Comparison of ENCODE assay signal across 7 mouse cellular contexts in genomic region chr2:155512479-155512878, GRCm38 (mm10). TPM values are rescaled to one million over a fixed set of nuclear protein-coding genes. Genes with fewer than 3 reads are reported as not detected.
DNase-seq lines count a peak whose midpoint lies in the region; ATAC-seq and TF ChIP-seq lines count a peak whose summit lies in the region.

No protein-coding gene starts in this region.

- H3K4me3 ChIP-seq in embryonic facial prominence, embryonic 10.5 days = no peak overlapping the region
- H3K4me3 ChIP-seq in hindbrain, postnatal 0 days (ENCODE audit: low read length) = no peak overlapping the region
- no peak overlapping the region for H3K4me3 ChIP-seq in spleen, adult 2 months (ENCODE audit: extremely low read depth, insufficient read depth, insufficient read length)

- no peak overlapping the region for H3K9ac ChIP-seq in hindbrain, postnatal 0 days (replicated peaks; ENCODE audit: low read length)

- no peak overlapping the region for H3K27ac ChIP-seq in embryonic facial prominence, embryonic 10.5 days (replicated peaks)
- H3K27ac ChIP-seq in hindbrain, postnatal 0 days = no peak overlapping the region
- no peak overlapping the region for H3K27ac ChIP-seq in spleen, adult 2 months (ENCODE audit: insufficient read depth, low read length)

- peaks cover 34% of the 10 kb centered on the region for H3K27me3 ChIP-seq in embryonic facial prominence, embryonic 10.5 days (replicated peaks; ENCODE audit: low read depth, poor library complexity, severe bottlenecking)
- H3K27me3 ChIP-seq in hindbrain, postnatal 0 days (ENCODE audit: insufficient read depth, low read length) = no peaks in the 10 kb centered on the region
- 0 out of 2 replicates have a peak, but pooled peaks cover 2% of the 10 kb centered on the region for H3K27me3 ChIP-seq in spleen, adult 2 months (ENCODE audit: control insufficient read depth, insufficient read depth, low read length)

- H3K9me3 ChIP-seq in embryonic facial prominence, embryonic 10.5 days = no peaks in the 10 kb centered on the region
- no peaks in the 10 kb centered on the region for H3K9me3 ChIP-seq in hindbrain, postnatal 0 days (ENCODE audit: low read length)

- TF ChIP-seq CTCF in hindbrain, postnatal 0 days (IDR thresholded peaks at IDR 0.05; ENCODE audit: low read depth) = peak; percentile 75
- peak; percentile 66; the same call in 1 of the 2 replicates for TF ChIP-seq CTCF in spleen, adult 2 months (IDR thresholded peaks at IDR 0.05; ENCODE audit: extremely low read depth, insufficient read depth, insufficient read length, insufficient replicate concordance)

- no peak for TF ChIP-seq POLR2A in spleen, adult 2 months (IDR thresholded peaks at IDR 0.05; ENCODE audit: low read depth, low read length)

- H3K4me1 ChIP-seq in embryonic facial prominence, embryonic 10.5 days = peaks cover 31% of the 10 kb centered on the region
- H3K4me1 ChIP-seq in hindbrain, postnatal 0 days (ENCODE audit: insufficient read depth, low read length) = peaks cover 9% of the 10 kb centered on the region; the same call in 1 of the 2 replicates
- H3K4me1 ChIP-seq in spleen, adult 2 months (ENCODE audit: control insufficient read depth, insufficient read depth, insufficient read length) = peaks cover 11% of the 10 kb centered on the region

- whole genome bisulfite sequencing in embryonic facial prominence, embryonic 10.5 days = 48% methylated on average over 4 of the region's 4 CpGs
- 53% methylated on average over 4 of the region's 4 CpGs for WGBS in hindbrain, postnatal 0 days
- WGBS in spleen, adult 2 months = 70% methylated on average over 4 of the region's 4 CpGs

- peak; percentile 38 for DNase-seq in urinary bladder, postnatal 25 days (ENCODE audit: low spot score)
- DNase-seq in urinary bladder, postnatal 10 days (ENCODE audit: low spot score) = no peak
- peak; percentile 26 for DNase-seq in adrenal gland, adult 8-10 months
- peak; percentile 39 for DNase-seq in embryonic facial prominence, embryonic 10.5 days (ENCODE audit: low spot score)
- peak; percentile 62 for DNase-seq in hindbrain, postnatal 0 days (ENCODE audit: low spot score)
- peak; percentile 39 to 56 for DNase-seq in spleen, adult 2 months (ENCODE audit: low read depth in 1 of 2, low spot score in 2 of 2)

- H3K4me2 ChIP-seq in hindbrain, postnatal 0 days (ENCODE audit: low read depth, low read length) = peak overlapping the region; percentile 81

- ATAC-seq in hindbrain, postnatal 0 days = no peak
- 0 out of 2 replicates have a peak, but pooled peaks have one; percentile 45 for ATAC-seq in megakaryocyte, adult 5-6 weeks (ENCODE audit: poor library complexity, severe bottlenecking)

- no peaks in the 10 kb centered on the region for H3K36me3 ChIP-seq in embryonic facial prominence, embryonic 10.5 days (replicated peaks)
- no peaks in the 10 kb centered on the region for H3K36me3 ChIP-seq in hindbrain, postnatal 0 days (ENCODE audit: insufficient read depth, low read length)
- no peaks in the 10 kb centered on the region for H3K36me3 ChIP-seq in spleen, adult 2 months (ENCODE audit: control insufficient read depth, insufficient read depth, low read length)

RNA-seq across cellular contexts. Expression of gene Acss2, which starts 5.3 kb away (rescaled TPM):
- total RNA-seq in adrenal gland, adult 8-10 months (2022) = 10 to 100 TPM; 41.7 to 70.9 (median 65.8) TPM
- 8.4 and 9.1 TPM in 2 replicates for polyA plus RNA-seq in embryonic facial prominence, embryonic 10.5 days (2016; fragmentation: Nextera tagmentation; extraction: Ambion mirVana)
- 40.0 and 42.7 TPM in 2 replicates for total RNA-seq in hindbrain, postnatal 0 days (2014; rRNA removed)
- 23.7 and 27.5 TPM in 2 replicates for polyA plus RNA-seq in hindbrain, postnatal 0 days (2015; fragmentation: Nextera tagmentation; extraction: Ambion mirVana)
- 8.9 and 9.6 TPM in 2 replicates for total RNA-seq in megakaryocyte, adult 5-6 weeks (2015)
- total RNA-seq in megakaryocyte, adult 5-6 weeks (2017) = 12.0 and 13.6 TPM in 2 replicates
- polyA plus RNA-seq in spleen, adult 2 months (2012; rRNA removed) = 13.1 TPM in 2 replicates

RNA-seq across cellular contexts. Expression of gene Ggt7, which starts 5.6 kb away (rescaled TPM):
- 1 to 10 TPM; 3.6 to 9.0 (median 6.3) TPM for total RNA-seq in adrenal gland, adult 8-10 months (2022)
- polyA plus RNA-seq in embryonic facial prominence, embryonic 10.5 days (2016; fragmentation: Nextera tagmentation; extraction: Ambion mirVana) = 7.3 TPM in 2 replicates
- total RNA-seq in hindbrain, postnatal 0 days (2014; rRNA removed) = 201 and 255 TPM in 2 replicates
- 97.5 and 104 TPM in 2 replicates for polyA plus RNA-seq in hindbrain, postnatal 0 days (2015; fragmentation: Nextera tagmentation; extraction: Ambion mirVana)
- total RNA-seq in megakaryocyte, adult 5-6 weeks (2015) = not detected in 2 replicates
- total RNA-seq in megakaryocyte, adult 5-6 weeks (2017) = not detected in 2 replicates
- polyA plus RNA-seq in spleen, adult 2 months (2012; rRNA removed) = 8.1 and 9.6 TPM in 2 replicates

RNA-seq across cellular contexts. Expression of gene Ncoa6, which starts 38.8 kb away (rescaled TPM):
- 10 to 100 TPM; 39.0 to 65.5 (median 49.2) TPM for total RNA-seq in adrenal gland, adult 8-10 months (2022)
- 20.1 and 25.7 TPM in 2 replicates for polyA plus RNA-seq in embryonic facial prominence, embryonic 10.5 days (2016; fragmentation: Nextera tagmentation; extraction: Ambion mirVana)
- 29.7 and 43.4 TPM in 2 replicates for total RNA-seq in hindbrain, postnatal 0 days (2014; rRNA removed)
- 25.7 TPM in 2 replicates for polyA plus RNA-seq in hindbrain, postnatal 0 days (2015; fragmentation: Nextera tagmentation; extraction: Ambion mirVana)
- total RNA-seq in megakaryocyte, adult 5-6 weeks (2015) = 65.1 and 71.0 TPM in 2 replicates
- 16.7 and 24.8 TPM in 2 replicates for total RNA-seq in megakaryocyte, adult 5-6 weeks (2017)
- polyA plus RNA-seq in spleen, adult 2 months (2012; rRNA removed) = 41.8 and 59.8 TPM in 2 replicates

Comparison
In these comparisons a context has a peak if more than half of its experiments do, and no peak if none do; other contexts are left out.
1. RNA of gene Ggt7, which starts 5.6 kb away (total RNA-seq): 201 to 255 TPM in hindbrain, postnatal 0 days; 3.6 to 9.0 TPM in adrenal gland, adult 8-10 months and not detected in megakaryocyte, adult 5-6 weeks; every median in the first group is over 10 times any median in the second.